Mouse (Mus musculus): Measurements from ENCODE around the gene Mtr.

The Mtr gene

DNA sequence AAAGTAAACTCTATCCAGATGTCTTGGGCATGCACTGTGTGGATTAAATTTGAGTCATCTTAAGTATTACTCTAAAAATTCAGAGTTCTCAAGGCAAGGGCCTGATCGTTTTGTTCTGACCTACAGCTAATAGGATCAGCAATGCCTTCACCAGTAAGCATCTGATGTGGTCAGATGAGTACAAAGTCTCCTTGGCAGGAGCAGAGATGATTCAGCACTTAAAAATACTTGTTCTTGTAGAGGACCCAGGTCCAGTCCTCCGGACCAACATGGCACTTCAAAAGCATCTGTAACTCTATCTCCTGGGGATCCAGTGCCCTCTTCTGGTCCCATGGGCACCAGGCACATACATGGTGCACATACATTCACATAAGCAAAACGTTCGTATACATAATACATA is 25.8 kb downstream of the Mtr start:
- DNase-seq, result no peak

DNA sequence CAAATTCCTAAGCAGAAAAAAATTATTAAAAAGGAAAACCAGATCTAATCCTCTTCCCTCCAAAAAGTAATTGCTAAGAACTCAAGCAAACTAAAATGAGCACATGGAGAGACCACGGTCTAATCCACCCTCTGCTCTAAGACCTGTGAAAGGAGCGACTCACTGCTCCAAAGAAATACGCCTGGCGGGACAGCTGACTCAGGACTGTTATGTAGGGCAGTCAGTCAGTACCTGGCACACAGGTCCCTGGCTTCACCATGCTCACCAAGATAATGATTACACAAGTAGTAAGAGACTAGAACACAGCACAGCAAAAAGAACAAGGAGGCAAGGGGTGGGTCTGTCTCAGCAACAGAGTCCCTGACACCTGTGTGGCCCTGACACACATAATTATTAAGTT is 29.7 kb downstream of the Mtr start:
- no peak for DNase-seq

DNA sequence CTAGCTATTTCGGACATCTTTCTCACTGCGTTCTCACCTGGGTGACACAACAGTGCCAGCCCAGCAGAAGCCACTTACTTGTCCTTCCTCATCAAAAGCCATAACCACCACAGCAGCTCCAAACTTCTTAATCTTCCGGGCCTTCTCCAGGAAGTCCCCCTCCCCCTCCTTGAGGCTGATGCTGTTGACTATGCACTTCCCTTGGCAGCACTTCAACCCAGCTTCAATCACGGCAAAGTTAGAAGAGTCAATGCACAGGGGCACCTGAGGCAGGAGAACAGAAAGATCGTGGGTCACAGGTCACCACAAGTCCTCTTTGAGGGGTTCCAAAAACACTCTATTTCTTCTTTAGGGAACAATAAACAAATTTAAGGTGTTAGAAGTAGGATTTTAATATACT is 30.3 kb downstream of the Mtr start:
- no peak for DNase-seq

DNA sequence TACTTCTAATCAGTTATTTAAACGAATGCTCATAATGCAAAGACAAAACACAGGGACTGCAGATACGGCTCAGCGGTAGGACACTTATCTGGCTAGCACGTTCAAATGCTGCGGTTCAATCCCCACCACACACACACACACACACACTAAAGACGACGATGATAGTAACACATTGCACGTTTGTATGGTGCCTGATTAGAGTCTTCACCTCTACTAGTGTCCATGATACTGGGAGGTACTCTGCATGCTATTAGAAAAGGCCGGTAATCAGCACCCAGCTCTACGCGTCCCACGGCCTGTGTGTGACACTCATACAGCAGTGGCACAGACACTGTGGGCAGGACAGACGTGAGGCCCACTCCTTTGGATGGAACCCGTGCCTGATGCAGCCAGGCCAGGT is 39.3 kb downstream of the Mtr start:
- no peak for DNase-seq

DNA sequence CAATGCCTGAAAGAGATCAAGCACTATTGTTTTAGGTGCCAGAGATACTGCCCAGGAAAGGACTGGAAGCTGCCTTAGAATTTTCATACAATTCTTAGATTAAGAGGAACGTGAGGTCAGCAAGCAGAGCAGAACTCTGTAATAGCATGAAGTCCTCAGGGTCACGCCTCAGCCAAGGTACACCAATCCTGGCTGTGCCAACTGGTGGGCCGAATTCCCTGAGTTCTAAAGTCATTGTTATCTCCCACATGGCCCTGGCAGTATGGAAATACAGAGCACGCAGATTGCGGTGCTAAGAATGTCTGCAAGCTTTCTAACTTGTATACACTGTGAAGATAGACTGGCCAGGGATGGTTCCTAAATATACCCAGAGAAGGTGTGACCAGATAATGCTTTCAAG is 43.0 kb downstream of the Mtr start:
- no peak for DNase-seq

DNA sequence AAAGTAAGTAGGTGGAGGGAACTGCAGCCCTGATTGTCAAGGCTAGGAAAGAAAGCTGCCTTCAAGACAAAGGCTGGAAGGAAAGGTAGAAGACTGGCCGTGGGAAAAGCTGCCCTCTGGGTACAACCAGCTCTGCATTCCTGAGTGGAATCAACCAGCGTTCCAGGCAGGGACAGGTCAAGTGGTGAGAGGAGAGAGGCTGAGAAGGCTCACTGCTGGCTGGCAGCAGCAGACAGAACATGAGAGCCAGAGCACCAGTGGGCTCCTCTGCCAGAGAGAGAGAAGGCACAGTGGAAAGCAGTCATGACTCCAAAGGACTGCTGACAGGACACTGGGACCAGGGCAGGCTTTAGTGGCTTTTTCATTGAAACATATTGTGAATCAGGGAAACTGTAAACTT is 46.9 kb downstream of the Mtr start:
- DNase-seq, result no peak

DNA sequence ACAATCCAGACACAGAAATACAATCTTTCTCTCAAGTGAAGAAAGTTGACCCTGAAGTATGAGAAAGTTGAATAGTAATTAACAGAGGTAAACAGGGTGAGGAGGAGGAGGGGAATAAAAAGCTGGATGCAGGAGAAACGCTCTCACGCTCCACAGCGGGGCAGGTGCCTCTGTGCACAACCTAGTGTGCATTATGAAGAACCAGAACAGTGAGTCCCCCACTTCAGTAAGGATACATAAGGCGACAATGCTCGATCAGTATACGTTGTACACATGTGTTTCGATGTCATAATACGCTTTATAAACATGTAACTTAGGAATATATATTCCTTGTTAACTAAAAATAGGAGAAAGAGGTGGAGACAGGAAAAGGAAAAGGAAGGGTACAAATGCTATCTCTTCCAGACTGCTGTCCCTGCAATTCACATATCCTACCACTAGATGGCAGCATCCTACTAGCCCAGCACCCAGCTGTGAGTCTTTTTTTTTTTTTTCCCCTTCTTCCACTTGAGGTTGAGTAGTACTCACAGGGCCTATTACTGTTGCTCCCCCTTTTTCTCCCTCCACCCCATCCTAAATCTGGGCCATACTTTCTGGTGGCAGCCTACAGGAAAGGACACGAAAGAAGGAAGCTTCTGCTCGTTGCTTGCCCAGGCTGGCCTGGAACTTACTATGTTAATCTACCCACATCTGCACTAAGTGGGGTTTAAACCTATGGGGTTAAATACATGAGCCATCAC is 47.7 kb downstream of the Mtr start:
- peak; percentile 31 for DNase-seq

DNA sequence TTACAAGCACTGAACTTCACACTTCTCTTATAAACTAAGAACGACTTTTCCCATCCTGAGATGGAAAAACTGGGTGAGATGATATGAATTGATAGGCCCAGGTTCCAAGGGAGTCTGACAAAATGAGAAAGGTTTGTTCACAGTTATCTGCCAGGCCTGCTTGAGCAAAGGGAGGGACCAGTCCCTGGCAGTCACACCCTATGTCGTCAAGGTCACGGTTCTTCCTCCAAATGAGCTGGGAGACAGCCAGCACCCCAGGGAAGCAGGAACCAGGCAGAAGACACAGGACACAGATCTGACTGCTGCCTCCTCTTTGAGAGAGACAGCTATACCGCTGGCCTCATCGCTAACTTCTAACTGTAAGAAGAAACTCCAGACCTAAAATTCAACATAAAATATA is 57.5 kb downstream of the Mtr start:
- DNase-seq, result no peak

DNA sequence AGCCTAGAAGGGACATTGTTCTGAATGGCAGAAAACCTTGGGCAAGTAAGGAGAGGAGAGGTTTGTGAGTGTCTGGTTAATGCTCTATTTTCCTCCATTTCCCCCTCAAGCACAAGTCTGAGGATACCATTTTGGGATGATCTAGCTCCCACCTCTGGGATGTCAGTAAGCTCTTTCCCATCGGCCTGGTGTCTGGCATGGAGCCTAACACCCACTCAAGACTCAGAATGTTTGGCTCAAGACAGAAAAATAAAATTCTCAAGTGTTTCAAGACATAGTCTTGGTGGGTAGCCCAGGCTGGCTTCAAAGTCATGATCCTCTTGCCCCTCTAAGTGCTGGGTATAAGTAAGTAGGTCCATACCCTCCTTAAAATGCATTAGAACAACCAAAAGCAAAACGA is 59.4 kb downstream of the Mtr start:
- DNase-seq, result no peak

DNA sequence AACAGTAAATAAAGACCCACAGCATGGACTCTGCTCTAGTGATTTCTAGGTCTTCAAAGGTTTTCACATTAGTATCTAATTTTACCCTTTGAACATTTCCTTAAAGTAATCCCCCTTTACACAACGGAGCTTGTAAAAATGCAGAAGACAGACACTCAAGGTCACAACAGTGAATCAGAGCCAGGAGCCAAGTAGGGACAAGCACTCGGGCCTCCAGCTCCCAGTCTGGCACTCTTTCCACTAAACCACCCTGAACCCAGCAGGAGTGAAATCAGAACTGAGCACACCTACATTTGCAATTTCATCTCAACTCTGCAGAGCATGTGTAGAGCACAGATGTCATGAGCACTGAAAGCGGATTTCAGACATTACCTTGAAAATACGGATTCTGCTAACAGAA is 61.1 kb downstream of the Mtr start:
- no peak for DNase-seq

DNA sequence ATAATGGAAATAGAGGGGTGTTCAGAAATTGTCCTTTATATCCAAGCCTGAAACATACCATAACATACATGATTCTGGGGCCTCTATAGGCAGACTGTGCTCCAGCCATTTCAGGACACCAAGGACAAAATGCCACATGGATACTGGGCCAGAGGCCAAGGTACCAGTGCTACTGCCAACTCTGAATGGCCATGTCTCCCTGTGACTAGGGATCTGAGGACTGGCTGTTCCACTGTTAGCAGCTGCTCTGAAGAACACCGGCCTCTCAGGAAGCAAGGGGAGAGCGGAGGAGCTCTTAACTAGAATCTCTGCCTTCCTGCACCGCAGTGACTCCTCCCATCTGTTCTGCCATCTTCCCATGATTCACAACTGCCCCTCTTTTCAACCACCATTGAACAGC is 61.9 kb downstream of the Mtr start:
- DNase-seq, result no peak

DNA sequence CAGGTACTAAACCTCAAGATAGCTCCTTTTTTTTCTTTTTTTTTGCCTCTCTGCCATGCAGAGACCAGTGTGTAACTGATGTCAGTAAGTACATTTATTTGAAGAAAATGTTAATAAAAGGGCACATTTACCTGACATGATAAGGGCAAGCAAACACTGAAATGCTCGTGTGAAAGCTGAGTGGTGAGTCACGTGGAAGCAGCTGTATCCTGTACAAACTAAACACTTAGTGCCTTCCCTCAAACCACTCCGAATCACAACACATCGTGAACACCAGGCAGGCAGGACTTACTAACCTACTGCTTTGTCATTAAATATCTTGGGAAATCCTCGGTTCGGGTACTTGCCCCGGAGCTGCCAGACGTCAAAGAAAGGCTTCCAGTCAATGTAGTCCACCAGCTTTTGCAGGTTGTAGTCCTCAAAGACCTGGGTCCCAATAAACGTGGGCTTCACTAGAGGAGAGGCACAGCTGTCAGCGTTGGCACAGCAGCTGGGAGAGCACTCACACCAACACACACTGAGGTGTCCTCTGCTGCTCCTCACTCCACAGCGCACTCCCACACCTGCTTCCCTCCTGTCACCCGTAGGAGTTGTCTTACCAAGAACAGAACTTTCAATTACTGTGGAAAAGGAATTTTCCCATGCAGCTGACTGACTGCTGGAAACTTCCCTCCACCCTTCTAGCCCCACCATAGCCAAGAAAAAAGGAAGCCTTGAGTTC is 62.8 kb downstream of the Mtr start:
- no peak for DNase-seq

DNA sequence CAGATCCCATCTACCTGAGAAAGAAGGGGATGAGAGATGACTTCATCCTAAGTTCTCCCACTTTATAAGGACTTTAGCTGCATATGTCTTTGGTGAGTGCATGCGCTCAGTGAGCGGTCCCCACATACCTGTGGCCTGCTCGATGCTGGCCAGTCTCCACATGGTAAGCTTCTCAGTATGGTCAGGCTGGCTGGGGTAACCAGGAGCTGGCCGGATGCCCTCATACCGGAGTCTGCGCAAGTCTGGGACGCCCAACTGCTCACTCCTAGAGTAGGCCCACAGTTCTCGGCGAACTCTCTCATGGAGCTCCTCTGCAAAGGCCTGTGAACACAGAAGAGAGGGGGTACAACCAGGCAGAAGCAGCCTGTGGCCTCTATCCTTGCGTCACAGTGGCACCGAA is 68.7 kb downstream of the Mtr start:
- DNase-seq, result no peak

DNA sequence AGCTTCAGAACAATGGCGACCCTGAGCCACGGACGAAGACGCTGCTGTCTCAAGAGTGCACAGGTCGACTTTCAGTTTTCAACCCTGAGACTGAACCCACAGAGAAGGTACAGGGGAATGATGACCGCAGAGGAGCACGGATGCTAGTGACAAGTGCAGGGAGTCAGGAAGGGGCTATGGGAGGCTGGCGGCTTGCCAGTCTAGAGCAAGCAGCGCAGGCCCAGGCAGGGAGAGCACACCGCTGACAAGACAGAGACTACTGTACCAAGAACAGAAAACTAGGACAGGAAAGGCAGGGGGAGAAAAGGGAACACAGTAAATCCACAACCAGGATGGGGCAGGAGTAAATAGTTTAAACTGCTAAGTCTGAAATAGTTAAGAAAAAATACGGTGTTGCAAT is 69.1 kb downstream of the Mtr start:
- DNase-seq, result no peak

DNA sequence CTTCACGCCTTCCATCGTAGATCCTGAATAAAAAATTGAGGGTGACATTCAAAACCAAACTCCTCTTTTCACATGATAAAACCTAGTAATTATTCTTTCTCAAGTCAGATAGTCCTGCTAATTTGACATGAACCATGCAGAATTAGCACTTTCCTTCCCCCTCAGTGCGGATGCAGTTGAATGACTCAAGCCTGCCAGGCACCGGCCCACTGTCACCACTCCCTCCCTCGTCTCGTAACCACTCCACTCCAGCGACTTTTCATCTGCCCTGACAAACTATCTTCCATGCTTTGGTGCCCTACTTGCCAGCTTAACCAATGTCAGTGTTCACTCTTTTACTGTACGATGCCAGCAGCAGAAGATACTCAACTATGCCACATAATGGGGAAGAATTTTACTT is 78.4 kb downstream of the Mtr start:
- no peak for DNase-seq

DNA sequence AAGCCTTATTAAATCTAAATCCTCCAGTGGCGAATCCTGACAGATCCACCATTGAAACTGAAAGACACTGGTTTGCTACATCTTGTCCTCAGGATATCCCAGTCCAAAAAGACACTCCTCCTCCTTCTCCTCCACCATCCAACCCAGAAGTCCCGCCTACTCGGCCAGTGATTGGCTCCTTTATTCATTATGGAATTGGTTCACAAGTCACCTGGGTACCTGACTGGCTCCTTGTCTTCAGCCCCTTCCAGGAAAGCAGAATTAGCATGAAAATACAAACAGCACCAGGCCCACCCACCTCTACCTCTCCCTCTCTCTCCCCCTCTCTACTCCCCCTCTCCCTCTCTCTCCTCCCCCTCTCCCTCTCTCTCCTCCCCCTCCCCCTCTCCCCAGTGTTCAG is 81.2 kb downstream of the Mtr start:
- no peak for DNase-seq

DNA sequence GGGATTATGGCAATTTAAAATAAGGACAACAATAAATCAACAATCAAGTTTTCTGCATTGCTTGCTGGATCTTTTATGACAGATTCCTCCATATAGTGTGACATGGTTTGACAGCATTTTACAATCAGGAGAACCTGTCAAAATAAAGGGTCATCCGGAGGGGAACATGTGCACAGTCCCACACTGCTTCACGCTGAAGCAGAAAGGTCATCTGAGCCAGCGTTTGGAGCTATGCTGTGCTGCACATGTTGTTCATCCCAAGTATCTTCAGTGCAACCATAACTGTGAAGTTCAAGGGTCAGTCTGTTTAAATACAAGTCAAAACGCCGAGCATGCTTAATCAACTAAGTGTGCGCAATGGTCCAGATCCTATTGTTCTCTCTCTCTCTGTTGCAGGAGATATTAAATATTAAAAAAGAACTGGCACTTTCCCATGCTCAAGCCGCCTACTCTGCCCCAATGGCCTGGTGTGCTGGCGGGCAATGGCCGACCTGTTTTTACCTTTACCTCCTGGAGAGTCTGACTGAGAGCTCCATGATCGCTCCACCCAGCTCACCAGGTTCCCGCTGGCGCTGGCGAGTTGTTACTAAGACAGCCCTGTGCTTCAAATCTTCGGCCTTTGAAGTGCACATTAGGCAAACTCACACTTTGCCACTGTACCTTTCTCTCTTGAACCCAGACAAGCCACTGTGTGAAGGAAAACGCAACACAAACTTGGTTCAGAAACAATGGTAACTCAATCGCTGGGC is 81.8 kb downstream of the Mtr start:
- no peak for DNase-seq

DNA sequence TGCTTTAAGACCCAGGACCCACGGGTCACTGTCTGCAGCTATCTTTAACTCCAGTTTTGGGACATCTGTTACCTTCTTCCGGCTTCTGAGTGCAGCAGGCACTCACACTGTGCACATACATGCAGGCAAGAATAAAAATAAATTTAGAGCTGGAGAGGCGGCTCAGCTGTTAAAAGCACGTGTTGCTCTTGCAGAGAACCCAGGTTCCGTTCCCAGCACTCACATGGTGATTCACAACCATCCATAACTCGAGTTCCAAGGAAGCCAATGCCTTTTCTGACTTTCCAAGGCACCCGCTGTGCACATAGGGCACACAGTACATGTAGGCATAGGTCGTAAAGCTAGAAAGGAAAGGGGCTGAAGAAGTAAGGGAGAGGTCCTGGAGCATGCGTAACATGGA is 90.6 kb downstream of the Mtr start:
- no peak for DNase-seq

DNA sequence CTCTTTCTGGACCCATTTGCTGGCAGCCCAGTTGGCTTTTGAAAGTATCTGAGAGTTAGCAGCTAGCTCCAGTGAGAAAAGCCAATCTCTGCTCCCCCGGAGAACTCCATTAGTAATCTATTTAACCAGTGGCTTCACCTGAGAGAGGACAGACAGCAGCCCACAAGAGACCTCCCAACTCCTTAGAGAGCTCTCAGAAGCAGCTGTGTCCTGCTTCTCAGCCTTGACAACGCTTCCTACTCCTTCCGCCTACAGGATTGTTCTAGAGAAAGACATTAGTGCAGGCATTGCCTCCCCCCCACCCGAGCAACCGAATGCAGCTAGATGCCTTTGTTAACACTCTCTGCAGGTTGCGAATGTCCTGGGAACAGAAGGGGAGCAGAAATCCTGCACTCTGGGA is 91.5 kb downstream of the Mtr start:
- DNase-seq, result no peak

DNA sequence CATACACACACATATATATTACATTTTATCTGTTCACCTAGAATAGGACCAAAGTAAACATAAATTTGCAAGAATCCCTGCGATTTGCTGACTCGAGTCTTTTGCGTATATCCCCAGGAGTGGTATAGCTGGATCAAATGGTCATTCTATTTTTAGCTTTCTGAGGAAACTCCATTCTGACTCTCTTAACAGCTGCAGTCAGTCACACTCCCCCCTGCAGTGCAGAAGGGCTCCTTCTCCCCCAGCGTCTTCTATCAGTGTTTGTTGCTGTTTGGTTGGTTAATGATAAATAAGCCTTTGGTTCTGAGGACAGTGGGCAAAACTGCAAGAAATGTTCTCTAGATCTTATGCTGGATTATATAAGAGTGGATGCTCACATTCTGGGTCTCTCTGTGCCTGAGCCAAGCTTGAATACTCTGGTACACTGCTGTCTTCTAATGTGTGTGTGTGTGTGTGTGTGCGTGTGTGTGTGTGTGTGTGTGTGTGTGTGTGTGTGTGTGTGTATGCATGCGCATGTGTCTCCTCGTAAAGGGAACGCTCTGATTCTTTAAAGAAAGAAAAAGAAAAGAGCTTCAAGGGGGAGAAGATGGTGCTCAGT is 92.4 kb downstream of the Mtr start:
- no peak for DNase-seq

DNA sequence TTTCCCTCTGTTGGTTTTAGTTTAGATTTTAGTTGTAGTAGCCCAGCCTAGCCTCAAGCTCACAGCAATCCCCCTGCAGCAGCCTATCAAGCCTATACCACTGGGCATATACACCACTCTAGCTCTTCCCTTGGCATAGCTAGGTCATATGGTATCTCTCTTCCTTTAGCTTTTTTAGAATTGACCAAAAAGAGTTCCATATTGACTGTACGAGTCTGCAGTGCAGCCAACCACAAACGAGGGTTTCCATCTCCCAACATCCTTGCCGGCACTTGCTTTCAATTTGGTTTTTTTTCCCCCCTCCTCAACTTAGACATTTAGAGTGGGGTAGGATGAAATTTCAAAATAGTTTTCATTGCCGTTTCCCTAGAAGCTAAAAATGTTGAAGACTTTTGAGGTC is 95.5 kb downstream of the Mtr start:
- DNase-seq, result no peak

DNA sequence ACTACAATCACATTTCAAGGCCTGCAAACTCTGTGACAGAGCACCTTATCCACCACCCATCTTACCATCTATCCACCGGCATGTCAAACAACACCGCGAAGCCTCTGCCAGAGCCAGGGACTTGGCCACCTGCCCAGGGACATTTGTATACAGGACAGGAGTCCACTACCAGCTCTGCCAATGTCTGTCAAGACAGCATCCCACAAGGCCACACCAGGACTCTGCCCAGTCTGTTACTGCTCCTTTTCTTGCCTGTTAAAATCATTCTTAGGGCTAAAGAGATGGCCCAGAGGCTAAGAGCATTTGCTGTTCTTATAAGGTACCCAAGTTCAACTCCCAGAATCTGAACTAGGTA is 97.8 kb downstream of the Mtr start:
- no peak for DNase-seq

DNA sequence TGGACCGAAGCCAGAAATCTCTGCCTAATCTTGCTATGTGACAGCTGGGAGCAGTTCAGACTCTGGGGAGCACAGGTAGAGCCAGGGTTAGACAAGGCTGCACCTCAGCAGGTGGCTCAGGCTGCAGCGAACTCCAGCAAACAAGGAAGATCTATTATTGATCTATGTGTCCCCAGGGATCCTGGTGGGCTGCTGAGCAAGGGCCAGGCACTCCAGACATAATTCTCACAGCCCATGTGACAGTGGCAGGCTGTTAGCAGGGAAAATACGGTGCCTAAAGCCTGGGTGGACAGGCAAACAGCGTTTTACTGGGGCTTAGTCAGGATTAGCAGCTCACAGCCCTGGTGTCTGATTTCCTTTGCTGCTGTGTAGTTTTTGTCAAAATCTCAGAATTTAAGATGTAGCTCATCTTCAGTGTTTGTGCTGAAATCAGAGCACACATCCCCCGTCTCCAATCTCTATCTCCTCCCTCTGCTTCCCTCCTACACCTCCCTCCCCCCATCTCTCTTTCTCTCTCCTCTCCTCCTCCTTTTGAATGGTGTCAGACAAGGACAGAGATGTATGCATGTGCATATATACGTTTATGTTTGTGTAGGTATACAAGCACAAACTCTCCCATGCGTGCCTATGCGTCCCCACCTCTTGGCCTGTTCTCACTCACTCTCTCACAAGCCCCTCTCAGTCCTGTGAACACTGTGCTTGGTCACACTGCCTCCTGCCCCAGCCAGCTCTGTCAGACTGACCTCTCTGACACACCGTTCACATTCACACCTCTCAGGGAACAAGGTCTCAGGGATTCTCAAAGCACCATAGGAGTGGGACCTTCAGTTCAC is 98.4 kb downstream of the Mtr start:
- no peak for DNase-seq
